Mouse (Mus musculus): Measurements from ENCODE around the gene Ermard. TPM values are rescaled to one million over a fixed set of nuclear protein-coding genes. Genes with fewer than 3 reads are reported as not detected.
A peak's percentile ranks its signal among the peaks of the same experiment; 100 is the strongest.

The Ermard gene
- polyA plus RNA-seq, 1 experiment from 2014 or later = 61.2 TPM

- H3K9ac ChIP-seq = no peak overlapping the region
- H3K4me1 ChIP-seq (replicated peaks) = peaks cover 31% of the 10 kb centered on the region
- no peak overlapping the region for H3K4me3 ChIP-seq
- 0 out of 2 replicates have a peak overlapping the region, but pooled peaks have one; percentile 3 for H3K4me2 ChIP-seq
- H3K9me3 ChIP-seq (replicated peaks) = no peaks in the 10 kb centered on the region
- WGBS = 42% methylated on average over 13 of the region's 13 CpGs
- H3K36me3 ChIP-seq = peaks cover 20% of the 10 kb centered on the region
- H3K27ac ChIP-seq (ENCODE audit: poor library complexity, severe bottlenecking) = no peak overlapping the region
- ATAC-seq (ENCODE audit: insufficient number of reproducible peaks, low FRiP score) = peak; percentile 51; the same call in 1 of the 2 replicates
- peaks cover 24% of the 10 kb centered on the region for H3K27me3 ChIP-seq (replicated peaks)
Observed at GRCm38 (mm10) chr17:15065391-15066024, 24.5 kb downstream of the Ermard start.

GRCm38 (mm10) chr17:15066066-15066465 lies 25.1 kb downstream of the Ermard start:
- Histone ChIP-seq H3K4me3 (no peak overlapping the region), H3K9ac (no peak overlapping the region), H3K9me3 (replicated peaks) (no peaks in the 10 kb centered on the region), H3K27me3 (replicated peaks) (peaks cover 23% of the 10 kb centered on the region; the same call in 1 of the 2 replicates), H3K27ac (ENCODE audit: poor library complexity, severe bottlenecking) (no peak overlapping the region), H3K4me2 (0 out of 2 replicates have a peak overlapping the region, but pooled peaks have one; percentile 3), H3K4me1 (replicated peaks) (peaks cover 31% of the 10 kb centered on the region), H3K36me3 (peaks cover 20% of the 10 kb centered on the region)
- ATAC-seq (ENCODE audit: insufficient number of reproducible peaks, low FRiP score) = peak; percentile 31; the same call in 1 of the 2 replicates
- 50% methylated on average over 6 of the region's 6 CpGs for WGBS

GRCm38 (mm10) chr17:15066911-15067310 lies 25.9 kb downstream of the Ermard start:
- WGBS = 40% methylated on average over 1 of the region's 1 CpGs
- peaks cover 31% of the 10 kb centered on the region for H3K4me1 ChIP-seq (replicated peaks)

GRCm38 (mm10) chr17:15068040-15068792 lies 27.2 kb downstream of the Ermard start:
- 0 out of 2 replicates have a peak, but pooled peaks cover 3% of the 10 kb centered on the region for H3K36me3 ChIP-seq

More at GRCm38 (mm10) chr17:15066911-15067310, 25.9 kb downstream of the Ermard start:
- H3K27me3 ChIP-seq (replicated peaks) = peaks cover 18% of the 10 kb centered on the region; the same call in 1 of the 2 replicates
- H3K27ac ChIP-seq (ENCODE audit: poor library complexity, severe bottlenecking) = no peak overlapping the region
- no peak overlapping the region for H3K9ac ChIP-seq
- ATAC-seq (ENCODE audit: insufficient number of reproducible peaks, low FRiP score) = no peak
- peaks cover 15% of the 10 kb centered on the region; the same call in 1 of the 2 replicates for H3K36me3 ChIP-seq
- H3K4me2 ChIP-seq = no peak overlapping the region
- H3K9me3 ChIP-seq (replicated peaks) = no peaks in the 10 kb centered on the region
- H3K4me3 ChIP-seq = no peak overlapping the region

GRCm38 (mm10) chr17:15069124-15069523 lies 28.1 kb downstream of the Ermard start:
- WGBS = 48% methylated on average over 2 of the region's 2 CpGs
- no peak overlapping the region for H3K9ac ChIP-seq
- H3K27ac ChIP-seq (ENCODE audit: poor library complexity, severe bottlenecking) = no peak overlapping the region
- peaks cover 31% of the 10 kb centered on the region for H3K4me1 ChIP-seq (replicated peaks)
- no peaks in the 10 kb centered on the region for H3K9me3 ChIP-seq (replicated peaks)
- H3K27me3 ChIP-seq (replicated peaks) = no peaks in the 10 kb centered on the region
- ATAC-seq (ENCODE audit: insufficient number of reproducible peaks, low FRiP score) = no peak
- H3K4me3 ChIP-seq = no peak overlapping the region
- no peaks in the 10 kb centered on the region for H3K36me3 ChIP-seq
- H3K4me2 ChIP-seq = no peak overlapping the region

More at GRCm38 (mm10) chr17:15068040-15068792, 27.2 kb downstream of the Ermard start:
- 0 out of 2 replicates have a peak, but pooled peaks cover 5% of the 10 kb centered on the region for H3K27me3 ChIP-seq (replicated peaks)
- no peak overlapping the region for H3K4me2 ChIP-seq
- H3K9ac ChIP-seq = no peak overlapping the region
- 0 out of 2 replicates have a peak overlapping the region, but pooled peaks have one; percentile 19 for H3K27ac ChIP-seq (ENCODE audit: poor library complexity, severe bottlenecking)
- H3K4me1 ChIP-seq (replicated peaks) = peaks cover 31% of the 10 kb centered on the region
- no peaks in the 10 kb centered on the region for H3K9me3 ChIP-seq (replicated peaks)
- 37% methylated on average over 8 of the region's 8 CpGs for WGBS
- H3K4me3 ChIP-seq = no peak overlapping the region
- ATAC-seq (ENCODE audit: insufficient number of reproducible peaks, low FRiP score) = peak; percentile 53

GRCm38 (mm10) chr17:15072211-15072610 lies 31.2 kb downstream of the Ermard start:
- WGBS = 82% methylated on average over 2 of the region's 2 CpGs
- Histone ChIP-seq H3K9ac (no peak overlapping the region), H3K4me2 (no peak overlapping the region), H3K4me1 (replicated peaks) (peaks cover 17% of the 10 kb centered on the region), H3K27me3 (replicated peaks) (peaks cover 10% of the 10 kb centered on the region; the same call in 1 of the 2 replicates), H3K27ac (ENCODE audit: poor library complexity, severe bottlenecking) (no peak overlapping the region), H3K36me3 (no peaks in the 10 kb centered on the region), H3K4me3 (no peak overlapping the region), H3K9me3 (replicated peaks) (no peaks in the 10 kb centered on the region)
- ATAC-seq (ENCODE audit: insufficient number of reproducible peaks, low FRiP score) = no peak

GRCm38 (mm10) chr17:15075033-15075432 lies 34.0 kb downstream of the Ermard start:
- WGBS = 78% methylated on average over 8 of the region's 8 CpGs
- H3K9ac ChIP-seq = no peak overlapping the region
- no peaks in the 10 kb centered on the region for H3K9me3 ChIP-seq (replicated peaks)
- H3K4me1 ChIP-seq (replicated peaks) = peaks cover 7% of the 10 kb centered on the region; the same call in 1 of the 2 replicates
- H3K27ac ChIP-seq (ENCODE audit: poor library complexity, severe bottlenecking) = no peak overlapping the region
- no peak for ATAC-seq (ENCODE audit: insufficient number of reproducible peaks, low FRiP score)
- no peak overlapping the region for H3K4me2 ChIP-seq
- peaks cover 19% of the 10 kb centered on the region; the same call in 1 of the 2 replicates for H3K27me3 ChIP-seq (replicated peaks)
- no peaks in the 10 kb centered on the region for H3K36me3 ChIP-seq
- no peak overlapping the region for H3K4me3 ChIP-seq

GRCm38 (mm10) chr17:15077536-15077935 lies 36.5 kb downstream of the Ermard start:
- peaks cover 22% of the 10 kb centered on the region; the same call in 1 of the 2 replicates for H3K27me3 ChIP-seq (replicated peaks)
- no peak overlapping the region for H3K9ac ChIP-seq
- no peak overlapping the region for H3K4me2 ChIP-seq
- peak; percentile 57; the same call in 1 of the 2 replicates for ATAC-seq (ENCODE audit: insufficient number of reproducible peaks, low FRiP score)
- H3K4me3 ChIP-seq = no peak overlapping the region
- peaks cover 7% of the 10 kb centered on the region; the same call in 1 of the 2 replicates for H3K4me1 ChIP-seq (replicated peaks)
- H3K9me3 ChIP-seq (replicated peaks) = no peaks in the 10 kb centered on the region
- WGBS = 34% methylated on average over 2 of the region's 2 CpGs
- no peak overlapping the region for H3K27ac ChIP-seq (ENCODE audit: poor library complexity, severe bottlenecking)
- no peaks in the 10 kb centered on the region for H3K36me3 ChIP-seq

GRCm38 (mm10) chr17:15084226-15084848 lies 43.3 kb downstream of the Ermard start:
- Histone ChIP-seq H3K36me3 (no peaks in the 10 kb centered on the region), H3K9me3 (replicated peaks) (no peaks in the 10 kb centered on the region), H3K27ac (ENCODE audit: poor library complexity, severe bottlenecking) (peak overlapping the region; percentile 40), H3K27me3 (replicated peaks) (peaks cover 15% of the 10 kb centered on the region), H3K4me3 (no peak overlapping the region), H3K4me2 (peak overlapping the region; percentile 41), H3K4me1 (replicated peaks) (peaks cover 20% of the 10 kb centered on the region), H3K9ac (no peak overlapping the region)
- ATAC-seq (ENCODE audit: insufficient number of reproducible peaks, low FRiP score) = peak; percentile 90
- 22% methylated on average over 13 of the region's 13 CpGs for WGBS

- peak overlapping the region; percentile 41; the same call in 1 of the 2 replicates for H3K4me2 ChIP-seq
- no peak overlapping the region for H3K4me3 ChIP-seq
- no peaks in the 10 kb centered on the region for H3K9me3 ChIP-seq (replicated peaks)
- H3K36me3 ChIP-seq = no peaks in the 10 kb centered on the region
- no peak overlapping the region for H3K9ac ChIP-seq
- H3K4me1 ChIP-seq (replicated peaks) = peaks cover 20% of the 10 kb centered on the region
- peaks cover 15% of the 10 kb centered on the region for H3K27me3 ChIP-seq (replicated peaks)
- peak overlapping the region; percentile 40 for H3K27ac ChIP-seq (ENCODE audit: poor library complexity, severe bottlenecking)
- WGBS = 45% methylated on average over 2 of the region's 2 CpGs
- peak; percentile 82 for ATAC-seq (ENCODE audit: insufficient number of reproducible peaks, low FRiP score)
Observed at GRCm38 (mm10) chr17:15085006-15085405, 44.0 kb downstream of the Ermard start.
